In genomic region chr19:32804703-32805102, GRCm38 (mm10) we compare ENCODE assay signal across 26 mouse cellular contexts. TPM values are rescaled to one million over a fixed set of nuclear protein-coding genes. Genes with fewer than 3 reads are reported as not detected.
DNase-seq lines count a peak whose midpoint lies in the region; ATAC-seq and TF ChIP-seq lines count a peak whose summit lies in the region.
"Had no signal": no experiment of that assay in that cellular context is flagged by ENCODE, and none has a peak within 500 bp of the region (broad histone marks: within the 10 kb centered on the region; RNA-seq: fewer than 3 reads in every experiment).

No protein-coding gene starts in this region.

- H3K27me3 ChIP-seq in lung, postnatal 0 days (replicated peaks; ENCODE audit: insufficient read depth, low read length) = no peaks in the 10 kb centered on the region
- H3K27me3 ChIP-seq in splenic B cell, adult 2 months (ENCODE audit: control insufficient read depth, insufficient read depth, low read length, poor library complexity, severe bottlenecking) = no peaks in the 10 kb centered on the region
- H3K27me3 ChIP-seq: embryonic facial prominence, embryonic 13.5 days; forebrain, embryonic 12.5 days; forebrain, embryonic 15.5 days; heart, embryonic 13.5 days; Patski had no signal

- TF ChIP-seq EP300 in lung, postnatal 0 days (IDR thresholded peaks at IDR 0.05) = no peak

- H3K9ac ChIP-seq in lung, postnatal 0 days (replicated peaks; ENCODE audit: low read depth) = no peak overlapping the region
- H3K9ac ChIP-seq: embryonic facial prominence, embryonic 13.5 days; forebrain, embryonic 12.5 days; forebrain, embryonic 15.5 days; heart, embryonic 13.5 days; hindbrain, embryonic 14.5 days had no signal

- no peak overlapping the region for H3K4me2 ChIP-seq in lung, postnatal 0 days (replicated peaks; ENCODE audit: low read depth, low read length)
- H3K4me2 ChIP-seq: embryonic facial prominence, embryonic 13.5 days; forebrain, embryonic 12.5 days; forebrain, embryonic 15.5 days; heart, embryonic 13.5 days; hindbrain, embryonic 14.5 days had no signal

- H3K27ac ChIP-seq in lung, postnatal 0 days (ENCODE audit: low read length) = no peak overlapping the region
- H3K27ac ChIP-seq: embryonic facial prominence, embryonic 13.5 days; forebrain, embryonic 12.5 days; forebrain, embryonic 15.5 days; heart, adult 2 months; heart, embryonic 10.5 days; heart, embryonic 13.5 days; hindbrain, embryonic 14.5 days; hindbrain, postnatal 0 days had no signal

- TF ChIP-seq CTCF in lung, postnatal 0 days (IDR thresholded peaks at IDR 0.05) = no peak

- WGBS in lung, postnatal 0 days = 44% methylated on average over 4 of the region's 4 CpGs

- no peak for ATAC-seq in lung, postnatal 0 days
- ATAC-seq in common myeloid progenitor, adult 5-6 weeks (replicated peaks; ENCODE audit: low read depth, poor library complexity, severe bottlenecking) = peak; percentile 42
- peak; percentile 77 for ATAC-seq in megakaryocyte progenitor cell, adult 5-6 weeks (replicated peaks; ENCODE audit: poor library complexity)
- ATAC-seq: forebrain, embryonic 15.5 days; hindbrain, postnatal 0 days; inflammation-experienced regulatory T-cells, adult 6 months; Patski had no signal

- H3K4me3 ChIP-seq in lung, postnatal 0 days (ENCODE audit: low read depth, low read length) = no peak overlapping the region
- H3K4me3 ChIP-seq: embryonic facial prominence, embryonic 13.5 days; erythroblast, embryonic 14.5 days; forebrain, embryonic 12.5 days; forebrain, embryonic 15.5 days; heart, adult 2 months; heart, embryonic 10.5 days; heart, embryonic 13.5 days had no signal

- H3K9me3 ChIP-seq in lung, postnatal 0 days (ENCODE audit: low read length) = no peaks in the 10 kb centered on the region
- H3K9me3 ChIP-seq: embryonic facial prominence, embryonic 13.5 days; forebrain, embryonic 12.5 days; forebrain, embryonic 15.5 days; heart, embryonic 10.5 days; heart, embryonic 13.5 days had no signal

- H3K4me1 ChIP-seq in lung, postnatal 0 days (ENCODE audit: insufficient read depth, low read depth, low read length) = no peaks in the 10 kb centered on the region
- H3K4me1 ChIP-seq: embryonic facial prominence, embryonic 13.5 days; forebrain, embryonic 12.5 days; forebrain, embryonic 15.5 days; heart, embryonic 10.5 days; heart, embryonic 13.5 days had no signal

- H3K36me3 ChIP-seq in lung, postnatal 0 days (ENCODE audit: insufficient read depth, low read length) = no peaks in the 10 kb centered on the region
- H3K36me3 ChIP-seq in splenic B cell, adult 2 months (ENCODE audit: control insufficient read depth, insufficient read depth, low read length, poor library complexity, severe bottlenecking) = peaks cover 16% of the 10 kb centered on the region; the same call in 1 of the 2 replicates

- peak; percentile 14 for DNase-seq in lung, postnatal 0 days (ENCODE audit: low spot score)
- DNase-seq in lung, adult 18-20 months = no peak
- peak; percentile 37 for DNase-seq in splenic B cell, adult 2 months (ENCODE audit: low read depth, low spot score)
- DNase-seq in adrenal gland, postnatal 4 days (ENCODE audit: low spot score in 2 of 2) = no peak
- DNase-seq in spleen, adult 12 weeks (ENCODE audit: low spot score) = no peak
- DNase-seq in spleen, postnatal 14 days (ENCODE audit: low spot score in 2 of 2) = no peak
- DNase-seq: adrenal gland, postnatal 14 days; cerebellum, adult 11-12 months; cerebellum, adult 9-10 months; cerebellum, postnatal 14 days; gastrocnemius, postnatal 25 days; heart, adult 2 months; heart, postnatal 14 days; heart, postnatal 4 days had no signal

RNA-seq across cellular contexts. Expression of gene Pten, which starts 47.4 kb away (rescaled TPM):
- 10.8 and 12.3 TPM in 2 replicates for polyA plus RNA-seq in lung, postnatal 0 days (2015; fragmentation: Nextera tagmentation; extraction: Ambion mirVana)
- 100 and 127 TPM in 2 replicates for total RNA-seq in common myeloid progenitor, adult 5-6 weeks (2017)
- total RNA-seq in megakaryocyte progenitor cell, adult 5-6 weeks (2015) = 97.4 and 97.8 TPM in 2 replicates
- 92.9 and 97.4 TPM in 2 replicates for total RNA-seq in megakaryocyte progenitor cell, adult 5-6 weeks (2017)
- total RNA-seq in adrenal gland, postnatal 4 days (2021) = 10 to 100 TPM; 65.8 to 67.6 TPM

Comparison
In these comparisons a context has a peak if more than half of its experiments do, and no peak if none do; other contexts are left out.
1. DNase-seq: peak in lung, postnatal 0 days (single experiment) and splenic B cell, adult 2 months (single experiment); none in lung, adult 18-20 months (0 of 2), adrenal gland, postnatal 4 days (0 of 2), spleen, adult 12 weeks (single experiment) and spleen, postnatal 14 days (0 of 2).